Mouse (Mus musculus) frontal cortex, postnatal 25 days (tissue): Measurements from ENCODE around the gene Gipr.
A peak's percentile ranks its signal among the peaks of the same experiment; 100 is the strongest.

Experiments used
- DNase-seq, 2 experiments: peaks; one replicate each; pipeline ENCODE4 v3.0.0; 2022; ENCODE audit warnings: low spot score in 2 of 2

Gene Gipr

GRCm38 (mm10) chr7:19148875-19149541 lies 16.9 kb downstream of the Gipr start, which contains the start of gene Qpctl:
Gene Qpctl, minus strand, starts transcription at chr7:19149291.
- peak; percentile 92 to 95 for DNase-seq

- no peak for DNase-seq
Measured at GRCm38 (mm10) chr7:19148180-19148874, 17.6 kb downstream of the Gipr start.

- no peak for DNase-seq
Measured at GRCm38 (mm10) chr7:19147497-19148045, 18.4 kb downstream of the Gipr start.

- no peak for DNase-seq
Measured at GRCm38 (mm10) chr7:19146793-19147192, 19.1 kb downstream of the Gipr start.

GRCm38 (mm10) chr7:19137380-19137779 lies 28.5 kb downstream of the Gipr start:
- no peak for DNase-seq

- no peak for DNase-seq
Measured at GRCm38 (mm10) chr7:19136673-19137334, 29.1 kb downstream of the Gipr start.

- DNase-seq: no peak
Measured at GRCm38 (mm10) chr7:19136168-19136567, 29.8 kb downstream of the Gipr start.

- DNase-seq: peak; percentile 85 to 94
Measured at GRCm38 (mm10) chr7:19131324-19131848, 34.5 kb downstream of the Gipr start.

- DNase-seq: no peak
Measured at GRCm38 (mm10) chr7:19130657-19131056, 35.3 kb downstream of the Gipr start.

- DNase-seq: no peak
Measured at GRCm38 (mm10) chr7:19129396-19129795, 36.5 kb downstream of the Gipr start.

GRCm38 (mm10) chr7:19127744-19128143 lies 38.2 kb downstream of the Gipr start:
- no peak for DNase-seq

- DNase-seq: no peak
Measured at GRCm38 (mm10) chr7:19124713-19125112, 41.2 kb downstream of the Gipr start.

- no peak for DNase-seq
Measured at GRCm38 (mm10) chr7:19121686-19122085, 44.2 kb downstream of the Gipr start.

GRCm38 (mm10) chr7:19119631-19120429 lies 46.1 kb downstream of the Gipr start, which contains the start of gene Fbxo46:
Gene Fbxo46, plus strand, starts transcription at chr7:19119859.
- DNase-seq: peak; percentile 74 to 87

GRCm38 (mm10) chr7:19119083-19119482 lies 46.8 kb downstream of the Gipr start:
- no peak for DNase-seq

- peak in 1 of 2 experiments; percentile 35 for DNase-seq
Measured at GRCm38 (mm10) chr7:19118028-19118771, 47.7 kb downstream of the Gipr start, which contains the start of gene Gm4969. Gene Gm4969, minus strand, starts transcription at chr7:19118368.

GRCm38 (mm10) chr7:19109565-19109964 lies 56.4 kb downstream of the Gipr start:
- DNase-seq: no peak

GRCm38 (mm10) chr7:19107436-19107835 lies 58.5 kb downstream of the Gipr start:
- DNase-seq: no peak
